Mouse (Mus musculus) gastrocnemius, postnatal 4 days (tissue): ENCODE measurements at regions not wholly inside any gene's neighbourhood (a gene's known extent, or its start where the extent isn't known, plus 50 kb on each side); places are given as distances from the start of the nearest gene placed in this dataset.
"Not testable (repeated sequence)": the region's sequence is repeated elsewhere in the genome, so short reads cannot be mapped to it uniquely, and the experiment has no call there.

ENCODE experiments used
- DNase-seq, 2 experiments: peaks; one replicate each; pipeline ENCODE4 v3.0.0; 2021 to 2022; ENCODE audit warnings: low spot score in 2 of 2, mixed read lengths in 2 of 2

- no peak for DNase-seq
These were observed 841.6 kb upstream of the Adam24 start for GRCm38 (mm10) chr8:39833251-39833650.

DNA sequence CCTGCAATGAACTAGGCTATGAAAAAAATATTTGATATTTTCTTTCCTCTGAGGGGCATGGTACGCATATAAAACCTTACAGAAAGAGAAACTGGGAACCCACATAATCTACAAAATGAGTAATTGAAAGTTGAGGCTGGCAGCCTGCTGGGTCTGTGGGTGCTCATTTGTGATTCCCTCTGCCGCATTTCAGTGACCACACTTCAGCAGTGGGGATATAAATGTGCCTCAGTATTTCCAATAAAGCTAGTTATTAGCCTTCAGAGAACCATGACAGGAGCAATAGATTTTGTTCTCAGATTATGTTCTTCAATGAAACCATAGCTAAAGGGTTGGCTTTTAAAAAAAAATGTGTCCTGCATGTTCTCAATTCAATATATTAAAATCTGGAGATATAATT, 828.0 kb upstream of the Adam24 start:
- DNase-seq = no peak

- DNase-seq = no peak
These were observed 812.3 kb upstream of the Adam24 start for GRCm38 (mm10) chr8:39862544-39862943.

DNA sequence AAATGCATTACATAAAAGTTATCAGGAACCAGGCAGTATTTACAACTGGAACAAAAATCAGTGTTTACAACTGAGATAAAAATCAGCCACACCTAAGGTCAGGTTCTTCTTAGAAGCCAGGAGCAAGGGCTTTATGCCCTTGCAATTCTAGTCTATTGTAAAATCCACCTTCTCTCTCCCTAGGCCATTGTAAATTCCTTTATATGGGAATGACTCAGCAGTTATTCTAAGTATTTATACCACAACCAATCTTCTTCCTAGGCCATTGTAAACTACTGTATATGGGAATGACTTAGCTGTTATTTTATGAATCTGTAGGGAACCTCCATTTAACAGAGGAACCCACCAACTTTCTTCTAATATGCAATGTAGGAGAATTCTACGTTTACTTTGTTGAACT, 772.6 kb upstream of the Adam24 start:
- no peak for DNase-seq

GRCm38 (mm10) chr8:39912926-39913325, 762.0 kb upstream of the Adam24 start:
- no peak for DNase-seq

DNA sequence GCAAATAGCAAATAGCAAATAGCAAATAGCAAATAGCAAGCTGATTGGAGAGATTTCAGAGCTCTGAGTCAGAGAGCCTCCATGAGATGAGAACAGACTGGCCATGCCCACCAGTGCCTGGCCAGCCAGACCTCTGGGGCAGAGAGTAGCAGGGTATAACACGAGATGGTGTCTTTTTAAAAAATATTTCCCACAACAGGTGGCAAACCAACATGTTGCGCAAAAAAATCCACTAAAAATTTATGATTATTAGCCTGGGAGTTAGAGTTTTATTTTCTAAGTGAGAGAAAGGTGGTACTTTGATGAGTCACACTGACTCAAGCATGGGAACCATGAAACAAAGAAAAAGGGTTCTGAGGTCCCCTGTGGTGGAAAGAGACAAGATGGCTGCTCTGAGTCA, 753.5 kb upstream of the Adam24 start:
- no peak for DNase-seq

DNA sequence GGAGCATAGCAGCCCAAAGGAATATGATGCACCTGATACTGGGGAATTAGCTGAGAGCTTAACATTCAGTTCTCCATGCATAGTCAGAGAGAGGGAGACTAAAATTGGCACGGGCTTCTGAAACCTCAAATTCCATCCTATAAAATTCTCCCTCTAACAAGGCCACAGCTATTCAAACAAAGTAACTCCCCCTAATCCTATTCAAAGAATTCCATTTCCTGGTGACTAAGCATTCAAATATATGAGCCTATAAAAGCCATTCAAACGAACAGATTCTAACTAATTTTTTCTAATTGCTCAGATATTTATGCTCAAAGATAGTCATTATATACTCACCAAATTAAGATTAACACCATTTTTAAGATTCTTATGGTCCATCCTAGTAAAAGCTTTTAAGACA, 751.1 kb upstream of the Adam24 start:
- DNase-seq = no peak

DNA sequence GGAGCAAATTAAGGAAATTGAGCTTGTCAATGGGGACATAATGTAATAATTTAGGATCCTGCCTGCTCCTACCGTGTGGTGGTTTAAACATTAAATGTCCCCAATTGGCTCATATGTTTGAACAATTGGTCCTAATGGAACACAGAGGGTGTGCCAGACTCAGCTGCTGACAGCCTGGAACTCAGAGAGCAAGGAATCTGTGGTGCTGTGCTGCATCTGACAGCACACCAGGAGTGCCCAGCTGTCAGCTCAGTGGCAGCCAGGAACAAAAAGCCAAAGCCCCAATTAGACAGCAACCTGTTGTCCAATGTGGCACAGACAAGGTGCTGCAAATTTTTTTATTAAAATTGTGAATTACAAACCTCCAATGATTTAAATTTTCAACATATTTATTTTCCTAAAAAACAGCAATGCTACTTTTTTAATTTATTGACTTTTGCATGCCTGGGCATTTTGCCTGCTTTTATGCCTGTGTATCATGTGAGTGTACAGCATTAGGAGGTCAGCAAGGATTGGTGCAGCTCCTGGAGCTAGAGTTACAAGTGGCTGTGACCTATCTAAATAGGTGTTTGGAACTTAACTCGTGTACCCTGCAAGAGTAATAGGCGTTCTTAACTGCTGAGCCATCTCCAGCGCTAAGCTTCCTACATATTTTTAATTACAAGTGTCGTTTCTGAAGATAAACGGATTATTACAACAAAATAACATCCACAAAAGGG, 724.5 kb upstream of the Adam24 start:
- no peak for DNase-seq

- no peak for DNase-seq
These were observed 720.4 kb upstream of the Adam24 start for GRCm38 (mm10) chr8:39954497-39954896.

DNA sequence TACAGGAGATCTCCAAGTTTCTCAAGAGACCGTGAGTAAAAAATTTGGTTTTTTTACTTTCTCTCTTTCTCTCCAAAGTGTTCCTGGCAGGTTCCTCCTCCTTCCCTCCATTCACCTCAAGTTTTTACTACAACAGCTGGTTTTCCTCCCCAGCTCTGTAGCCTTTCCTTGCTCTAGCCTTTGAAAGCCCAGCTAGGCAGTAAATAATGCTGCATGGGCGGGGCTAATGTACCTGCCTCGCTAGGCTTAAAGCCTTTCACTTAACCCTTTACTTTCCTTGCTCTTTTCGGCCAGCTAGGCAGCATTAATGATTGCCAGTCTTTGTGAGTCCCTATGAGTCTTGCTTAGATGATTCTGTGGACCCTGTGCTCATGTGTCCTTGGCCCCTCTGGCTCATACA, 720.0 kb upstream of the Adam24 start:
- no peak for DNase-seq

DNA sequence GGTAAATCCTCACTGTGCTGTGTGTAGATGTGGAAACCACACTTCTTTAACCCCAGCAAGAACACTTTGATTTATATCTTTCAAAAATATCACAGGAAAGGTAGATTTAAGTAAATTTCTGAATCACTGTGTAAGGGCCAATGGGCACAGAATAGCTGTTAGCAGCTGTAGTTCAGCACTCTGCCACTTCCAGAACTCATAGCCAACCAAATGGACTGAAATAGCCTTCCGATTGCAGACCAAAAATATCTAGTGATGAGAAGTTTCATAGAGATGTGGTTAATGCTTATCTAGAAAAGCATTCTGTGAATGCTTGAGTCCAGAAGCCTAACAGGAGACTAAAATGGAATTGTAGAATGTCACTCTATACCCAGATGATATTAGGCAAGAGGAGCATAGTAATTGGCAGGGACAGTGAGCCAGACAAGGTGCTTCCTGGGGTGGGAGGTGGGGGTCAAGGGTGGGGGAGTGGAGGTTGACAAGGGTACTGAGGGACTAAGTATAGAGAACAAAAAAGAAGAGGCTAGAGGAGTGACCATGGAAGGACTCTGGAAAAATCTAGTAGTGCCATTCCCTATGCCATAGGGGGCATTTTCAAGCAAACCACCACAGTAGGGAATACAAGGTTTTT, 669.6 kb upstream of the Adam24 start:
- no peak for DNase-seq

DNA sequence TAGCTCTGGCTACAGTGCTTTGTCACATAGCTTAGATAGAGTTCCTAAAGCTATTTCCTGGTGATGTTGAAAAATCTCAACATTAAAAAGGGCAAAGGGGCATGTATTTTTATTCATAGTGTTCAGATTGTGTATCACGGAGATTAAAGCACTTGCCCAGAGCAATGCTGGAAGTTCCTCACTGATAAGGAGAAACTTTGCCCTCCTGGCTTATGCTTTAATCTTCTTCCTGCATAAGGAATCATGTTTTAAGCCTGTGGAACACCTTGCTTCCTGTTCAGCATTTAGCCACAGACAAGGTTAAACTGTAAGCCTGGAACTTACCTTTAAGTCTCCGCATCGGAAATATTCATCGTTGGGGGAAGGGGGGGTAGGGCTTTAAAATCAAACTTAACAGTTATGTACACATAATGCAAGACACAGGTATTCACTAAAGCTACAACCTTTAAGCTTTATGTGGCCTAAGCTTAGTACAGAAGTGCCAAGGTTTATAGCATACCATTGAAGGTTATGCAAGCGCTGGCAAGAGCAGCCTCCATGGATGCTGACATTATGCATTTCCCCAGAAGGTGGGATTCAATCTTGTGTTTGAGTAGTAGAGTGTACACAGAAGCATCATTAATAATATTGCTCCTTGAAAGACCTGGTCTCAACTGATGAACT, 655.5 kb upstream of the Adam24 start:
- DNase-seq = no peak

DNA sequence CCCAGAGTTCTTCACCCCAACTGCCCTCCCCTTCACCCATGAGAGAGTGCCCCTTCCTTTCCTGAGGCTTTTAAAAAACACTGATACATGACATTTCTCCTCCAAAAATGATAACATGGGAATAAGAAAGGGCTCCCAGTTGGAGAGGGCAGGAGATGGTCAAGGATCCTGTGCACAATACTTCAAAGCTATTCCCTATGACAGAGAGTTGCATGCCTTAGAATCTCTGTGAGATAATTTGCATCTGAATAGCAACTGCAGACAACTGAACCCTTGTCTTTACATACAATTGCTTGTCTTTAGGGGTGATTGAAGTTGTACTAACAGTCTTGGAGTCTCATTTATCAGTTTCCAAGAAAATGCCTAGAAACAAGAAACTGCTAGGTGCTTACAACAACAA, 610.7 kb upstream of the Adam24 start:
- DNase-seq = no peak

DNA sequence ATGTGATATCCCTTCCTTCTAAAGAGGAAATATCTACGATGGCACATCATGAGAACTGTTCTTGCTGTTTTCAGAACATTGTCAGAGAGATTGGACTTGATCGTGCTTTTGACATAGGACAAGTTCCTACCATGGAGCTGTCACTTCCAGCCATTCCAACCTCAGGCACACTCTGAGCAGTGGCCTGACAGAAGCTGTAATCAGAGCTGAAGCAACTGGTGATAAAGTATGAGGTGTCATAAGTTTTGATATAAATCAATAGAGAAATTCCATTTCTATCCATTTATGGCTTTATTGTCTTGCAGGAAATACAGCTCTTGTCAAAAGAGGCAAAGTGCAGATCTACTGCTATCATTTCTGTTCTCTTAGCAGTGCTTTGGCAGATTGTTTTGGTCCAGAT, 603.7 kb upstream of the Adam24 start:
- no peak for DNase-seq

DNA sequence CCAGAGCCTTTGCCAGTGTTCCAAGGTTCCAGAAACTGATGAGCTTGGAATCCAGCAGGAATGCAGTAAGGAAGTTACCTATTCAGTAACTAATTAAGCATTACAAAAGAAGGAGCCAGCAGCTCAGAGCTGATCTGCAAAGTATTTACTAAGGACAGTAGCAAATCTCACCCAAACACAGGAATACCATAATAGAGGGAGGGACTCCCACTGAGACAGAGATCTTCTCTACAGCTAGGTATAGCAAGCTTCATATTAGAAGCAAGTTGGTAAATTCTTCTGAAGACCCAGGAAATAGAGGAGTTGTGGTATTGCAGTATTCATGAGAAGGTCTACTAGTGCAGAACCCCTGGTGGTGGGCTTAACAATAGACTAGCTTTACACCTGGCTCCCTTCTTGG, 593.9 kb upstream of the Adam24 start:
- not testable (repeated sequence) for DNase-seq

- DNase-seq = no peak
These were observed 590.7 kb upstream of the Adam24 start for GRCm38 (mm10) chr8:40084129-40084528.

DNA sequence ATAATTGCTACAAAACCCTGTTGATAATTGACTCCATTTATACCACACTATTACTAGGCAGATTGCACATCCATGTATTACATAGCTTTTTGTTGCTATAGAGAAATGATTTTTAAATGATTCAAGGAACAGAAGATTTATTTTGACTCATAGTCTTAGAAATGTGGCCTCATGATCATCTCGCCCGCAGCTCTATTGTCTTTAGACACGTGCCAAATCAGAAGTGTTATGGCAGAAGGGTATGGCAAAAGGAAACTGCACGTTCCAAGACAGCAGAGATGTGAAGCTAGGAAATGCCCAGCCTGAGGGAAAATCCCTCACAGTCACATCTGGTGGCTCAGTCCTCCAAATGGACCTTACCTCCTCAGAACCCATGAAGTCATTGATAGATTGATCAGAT, 585.5 kb upstream of the Adam24 start:
- no peak for DNase-seq

- no peak for DNase-seq
These were observed 550.5 kb upstream of the Adam24 start for GRCm38 (mm10) chr8:40124402-40124801.

GRCm38 (mm10) chr8:40127141-40127540, 547.7 kb upstream of the Adam24 start:
- DNase-seq = no peak

DNA sequence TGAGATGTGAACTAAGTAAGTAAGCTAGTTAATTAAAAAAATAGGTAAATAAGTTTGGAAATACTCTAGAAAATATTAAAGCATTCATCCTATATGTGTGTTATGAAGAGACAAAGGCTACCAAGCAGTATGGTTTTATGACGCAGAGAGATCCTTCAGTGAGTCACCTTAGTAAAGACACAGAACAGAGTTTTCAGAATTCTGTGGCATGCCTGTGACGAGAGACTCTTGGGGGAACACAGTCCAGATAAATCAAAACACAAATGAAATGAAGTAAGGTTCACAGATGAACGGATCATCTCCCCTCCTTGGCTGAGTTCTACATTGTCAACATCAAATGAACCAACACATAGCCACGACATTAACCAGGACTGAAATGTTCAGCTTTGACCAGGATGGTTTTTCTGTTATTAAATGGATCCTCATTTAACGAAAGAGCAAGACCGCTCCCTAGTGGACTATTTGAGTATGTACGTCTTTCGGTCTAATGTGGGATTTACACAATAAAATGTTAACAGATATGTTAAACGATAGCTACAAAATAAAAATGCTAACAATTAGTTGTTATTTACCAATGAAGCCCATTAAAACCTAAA, 542.1 kb upstream of the Adam24 start:
- no peak for DNase-seq

GRCm38 (mm10) chr8:40150911-40151797, 523.7 kb upstream of the Adam24 start:
- DNase-seq = peak; percentile 22 to 47
